Mouse (Mus musculus) layer of hippocampus, adult 8-10 months (tissue): Measurements from ENCODE around the gene Cep57. TPM values are rescaled to one million over a fixed set of nuclear protein-coding genes. Genes with fewer than 3 reads are reported as not detected.
A peak's percentile ranks its signal among the peaks of the same experiment; 100 is the strongest.
"Not testable (repeated sequence)": the region's sequence is repeated elsewhere in the genome, so short reads cannot be mapped to it uniquely, and the experiment has no call there.

ENCODE experiments used
- DNase-seq, 2 experiments: peaks; one replicate each; pipeline ENCODE4 v3.0.0; 2022; ENCODE audit warnings: low spot score in 2 of 2
- total RNA-seq, 4 experiments: library from RNA; stranded (reverse); gene quantifications; 2 replicates each; pipeline ENCODE4 v1.2.4; 2022

Gene Cep57
- total RNA-seq, 4 experiments from 2014 or later = 16.8 to 23.4 (median 20.1) TPM

GRCm38 (mm10) chr9:13794756-13795155, 32.2 kb downstream of the Cep57 start:
- no peak for DNase-seq

- no peak for DNase-seq
Observed at GRCm38 (mm10) chr9:13794302-13794701, 32.6 kb downstream of the Cep57 start.

- DNase-seq = not testable (repeated sequence)
Observed at GRCm38 (mm10) chr9:13790864-13791263, 36.0 kb downstream of the Cep57 start.

- DNase-seq = no peak
Observed at GRCm38 (mm10) chr9:13781985-13782384, 44.9 kb downstream of the Cep57 start.

- DNase-seq = no peak
Observed at GRCm38 (mm10) chr9:13774732-13775131, 52.2 kb downstream of the Cep57 start.

GRCm38 (mm10) chr9:13766570-13766969, 60.3 kb downstream of the Cep57 start:
- peak; percentile 38 to 42 for DNase-seq

- DNase-seq = no peak
Observed at GRCm38 (mm10) chr9:13765624-13766023, 61.3 kb downstream of the Cep57 start.

- DNase-seq = no peak
Observed at GRCm38 (mm10) chr9:13760430-13760829, 66.5 kb downstream of the Cep57 start.

Other genes with a start within 250 kb of the Cep57 start
- 10 to 100 TPM; 52.4 to 61.2 (median 56.4) TPM for gene Mtmr2, start 78.7 kb downstream of the Cep57 start, total RNA-seq
- gene Fam76b, start 609 bp upstream of the Cep57 start, total RNA-seq = 10 to 100 TPM; 17.0 to 24.7 (median 22.4) TPM